Mouse (Mus musculus) midbrain, embryonic 15.5 days (tissue): ENCODE results near the gene Ubac1. TPM values are rescaled to one million over a fixed set of nuclear protein-coding genes. Genes with fewer than 3 reads are reported as not detected.

Experiments used
- ATAC-seq: fragments of 200-750 bp; cut with Nextera tagmentation; replicated peaks from 2 replicates; pipeline ENCODE4 v1.8.0; 2017; ENCODE audit warnings: moderate TSS enrichment
- H3K27ac ChIP-seq: fragments of 300-500 bp; sonication (generic); 2 replicates; pipeline ENCODE4 v1.5.1; 2015; ENCODE audit warnings: mild to moderate bottlenecking, inconsistent platforms
- H3K27me3 ChIP-seq: fragments of 300-500 bp; sonication (generic); replicated peaks from 2 replicates; pipeline ENCODE4 v1.6.1; 2015; ENCODE audit warnings: inconsistent platforms
- H3K36me3 ChIP-seq: fragments of 300-500 bp; sonication (generic); replicated peaks from 2 replicates; pipeline ENCODE4 v1.6.1; 2015; ENCODE audit warnings: inconsistent platforms
- H3K4me1 ChIP-seq: fragments of 300-500 bp; sonication (generic); 2 replicates; pipeline ENCODE4 v1.6.1; 2015; ENCODE audit warnings: inconsistent platforms
- H3K4me2 ChIP-seq: fragments of 300-500 bp; sonication (generic); 2 replicates; pipeline ENCODE4 v1.6.1; 2015; ENCODE audit warnings: inconsistent platforms, mild to moderate bottlenecking, moderate library complexity
- H3K4me3 ChIP-seq: fragments of 300-500 bp; sonication (generic); 2 replicates; pipeline ENCODE4 v1.5.1; 2015; ENCODE audit warnings: mild to moderate bottlenecking, inconsistent platforms
- H3K9ac ChIP-seq: fragments of 300-500 bp; sonication (generic); 2 replicates; pipeline ENCODE4 v1.6.1; 2015; ENCODE audit warnings: mild to moderate bottlenecking, inconsistent platforms
- H3K9me3 ChIP-seq: fragments of 300-500 bp; sonication (generic); 2 replicates; pipeline ENCODE4 v1.6.1; 2016; ENCODE audit warnings: inconsistent platforms
- WGBS: fragments of 180-500 bp; shearing (Covaris S2); methylation state at CpG from one replicate; pipeline ENCODE4 v1.1.7; 2015; ENCODE audit warnings: mixed read lengths; 5-methylcytosine and 5-hydroxymethylcytosine counted together
- polyA plus RNA-seq: library from polyadenylated mRNA; unstranded; fragments of >200 nt; fragmentation: Nextera tagmentation; extraction: Ambion mirVana; gene quantifications from 2 replicates; pipeline ENCODE4 v1.2.1, GENCODE M21; 2015

Ubac1 gene
- polyA plus RNA-seq, 1 experiment from 2014 or later: 132 TPM

GRCm38 (mm10) chr2:25983159-25983907 lies 38.2 kb downstream of the Ubac1 start, which contains the start of gene Camsap1:
Gene Camsap1 (minus strand): TSS chr2:25983282.
- peak within 1 kb of the TSS; percentile 97 for H3K4me3 ChIP-seq
- no peaks in the 10 kb centered on the region for H3K9me3 ChIP-seq
- ATAC-seq: peak; percentile 99
- H3K9ac ChIP-seq: peak within 1 kb of the TSS; percentile 99
- WGBS: under 1% methylated on average over 46 of the region's 64 CpGs
- H3K36me3 ChIP-seq: no peaks in the 10 kb centered on the region
- H3K4me1 ChIP-seq: peaks cover 48% of the 10 kb centered on the region
- no peaks in the 10 kb centered on the region for H3K27me3 ChIP-seq
- peak within 1 kb of the TSS; percentile 94 for H3K27ac ChIP-seq
- peak within 1 kb of the TSS; percentile 83 for H3K4me2 ChIP-seq

GRCm38 (mm10) chr2:25982426-25983091 lies 39.0 kb downstream of the Ubac1 start:
- peak; percentile 31 for ATAC-seq

GRCm38 (mm10) chr2:25982052-25982425 lies 39.5 kb downstream of the Ubac1 start:
- ATAC-seq: no peak
- Histone ChIP-seq H3K4me1 (peaks cover 55% of the 10 kb centered on the region), H3K4me3 (peak overlapping the region; percentile 97), H3K9ac (peak overlapping the region; percentile 99), H3K27ac (peak overlapping the region; percentile 94), H3K9me3 (no peaks in the 10 kb centered on the region), H3K4me2 (peak overlapping the region; percentile 83), H3K36me3 (no peaks in the 10 kb centered on the region), H3K27me3 (no peaks in the 10 kb centered on the region)
- under 1% methylated on average over 16 of the region's 16 CpGs for WGBS

More at GRCm38 (mm10) chr2:25982426-25983091, 39.0 kb downstream of the Ubac1 start:
- peak overlapping the region; percentile 83 for H3K4me2 ChIP-seq
- H3K4me1 ChIP-seq: peaks cover 55% of the 10 kb centered on the region
- no peaks in the 10 kb centered on the region for H3K9me3 ChIP-seq
- no peaks in the 10 kb centered on the region for H3K36me3 ChIP-seq
- H3K9ac ChIP-seq: peak overlapping the region; percentile 99
- peak overlapping the region; percentile 94 for H3K27ac ChIP-seq
- WGBS: under 1% methylated on average over 75 of the region's 76 CpGs
- peak overlapping the region; percentile 97 for H3K4me3 ChIP-seq
- H3K27me3 ChIP-seq: no peaks in the 10 kb centered on the region

GRCm38 (mm10) chr2:25978997-25979396 lies 42.5 kb downstream of the Ubac1 start:
- Histone ChIP-seq H3K9me3 (no peaks in the 10 kb centered on the region), H3K4me3 (no peak overlapping the region), H3K36me3 (no peaks in the 10 kb centered on the region), H3K27me3 (no peaks in the 10 kb centered on the region), H3K9ac (no peak overlapping the region), H3K4me2 (no peak overlapping the region), H3K4me1 (peaks cover 43% of the 10 kb centered on the region), H3K27ac (no peak overlapping the region)
- 90% methylated on average over 4 of the region's 4 CpGs for WGBS
- ATAC-seq: no peak

GRCm38 (mm10) chr2:25977587-25978239 lies 43.8 kb downstream of the Ubac1 start:
- ATAC-seq: no peak
- Histone ChIP-seq H3K4me3 (no peak overlapping the region), H3K27ac (no peak overlapping the region), H3K36me3 (no peaks in the 10 kb centered on the region), H3K9me3 (no peaks in the 10 kb centered on the region), H3K27me3 (no peaks in the 10 kb centered on the region), H3K4me2 (no peak overlapping the region), H3K9ac (no peak overlapping the region), H3K4me1 (peaks cover 41% of the 10 kb centered on the region)
- 82% methylated on average over 7 of the region's 7 CpGs for WGBS

- Histone ChIP-seq H3K4me1 (peaks cover 25% of the 10 kb centered on the region), H3K27me3 (no peaks in the 10 kb centered on the region), H3K27ac (no peak overlapping the region), H3K4me3 (no peak overlapping the region), H3K9ac (no peak overlapping the region), H3K36me3 (no peaks in the 10 kb centered on the region), H3K4me2 (no peak overlapping the region), H3K9me3 (no peaks in the 10 kb centered on the region)
- ATAC-seq: no peak
- WGBS: 88% methylated on average over 4 of the region's 4 CpGs
Measured at GRCm38 (mm10) chr2:25975141-25975770, 46.3 kb downstream of the Ubac1 start.

GRCm38 (mm10) chr2:25970426-25970825 lies 51.1 kb downstream of the Ubac1 start:
- Histone ChIP-seq H3K27me3 (no peaks in the 10 kb centered on the region), H3K9ac (no peak overlapping the region), H3K36me3 (peaks cover 7% of the 10 kb centered on the region), H3K4me1 (peaks cover 6% of the 10 kb centered on the region; the same call in 1 of the 2 replicates), H3K4me3 (no peak overlapping the region), H3K4me2 (no peak overlapping the region), H3K9me3 (no peaks in the 10 kb centered on the region), H3K27ac (no peak overlapping the region)
- ATAC-seq: no peak
- WGBS: 77% methylated on average over 2 of the region's 2 CpGs

- H3K9me3 ChIP-seq: no peaks in the 10 kb centered on the region
- no peaks in the 10 kb centered on the region for H3K27me3 ChIP-seq
- WGBS: 91% methylated on average over 4 of the region's 4 CpGs
- no peak overlapping the region for H3K4me2 ChIP-seq
- H3K4me3 ChIP-seq: no peak overlapping the region
- H3K4me1 ChIP-seq: peaks cover 6% of the 10 kb centered on the region; the same call in 1 of the 2 replicates
- H3K36me3 ChIP-seq: peaks cover 12% of the 10 kb centered on the region
- no peak overlapping the region for H3K9ac ChIP-seq
- ATAC-seq: no peak
- H3K27ac ChIP-seq: no peak overlapping the region
Measured at GRCm38 (mm10) chr2:25969319-25969718, 52.2 kb downstream of the Ubac1 start.

GRCm38 (mm10) chr2:25949291-25949690 lies 72.3 kb downstream of the Ubac1 start:
- Histone ChIP-seq H3K27me3 (no peaks in the 10 kb centered on the region), H3K36me3 (peaks cover 28% of the 10 kb centered on the region), H3K27ac (no peak overlapping the region), H3K9me3 (no peaks in the 10 kb centered on the region), H3K4me3 (no peak overlapping the region), H3K4me2 (no peak overlapping the region), H3K4me1 (no peaks in the 10 kb centered on the region), H3K9ac (no peak overlapping the region)
- no peak for ATAC-seq
- WGBS: 87% methylated on average over 3 of the region's 3 CpGs

Other genes with a start within 250 kb of the Ubac1 start
- gene Lcn11, start 244.7 kb downstream of the Ubac1 start, polyA plus RNA-seq: not detected in 2 replicates
- gene Gm13539, start 239.5 kb downstream of the Ubac1 start, polyA plus RNA-seq: not detected in 2 replicates
- gene Glt6d1, start 205.9 kb downstream of the Ubac1 start, polyA plus RNA-seq: not detected in 2 replicates
- gene Lcn9, start 198.6 kb downstream of the Ubac1 start, polyA plus RNA-seq: not detected in 2 replicates
- gene Sohlh1, start 174.5 kb downstream of the Ubac1 start, polyA plus RNA-seq: not detected in 2 replicates
- 14.4 and 20.7 TPM in 2 replicates for gene Kcnt1, start 158.0 kb downstream of the Ubac1 start, polyA plus RNA-seq
- 88.1 and 99.8 TPM in 2 replicates for gene Camsap1, start 38.5 kb downstream of the Ubac1 start, polyA plus RNA-seq
- 14.3 and 16.9 TPM in 2 replicates for gene Nacc2, start 101.5 kb upstream of the Ubac1 start, polyA plus RNA-seq
- gene Lhx3, start 186.5 kb upstream of the Ubac1 start, polyA plus RNA-seq: 0.13 TPM in 1 of 2 replicates, not detected in the other
- gene Qsox2, start 215.8 kb upstream of the Ubac1 start, polyA plus RNA-seq: 16.8 and 18.1 TPM in 2 replicates